Mouse (Mus musculus) testis, adult 2 months (tissue): ENCODE results near the gene Chd9. TPM values are rescaled to one million over a fixed set of nuclear protein-coding genes. Genes with fewer than 3 reads are reported as not detected.

Experiments used
- H3K27ac ChIP-seq: fragments of 200-500 bp; 2 replicates; pipeline ENCODE4 v1.5.1; 2012; ENCODE audit warnings: low read depth, low read length; ENCODE audit not compliant: control insufficient read depth, insufficient read depth
- H3K27me3 ChIP-seq: fragments of 200-500 bp; 2 replicates; pipeline ENCODE4 v1.6.1; 2012; ENCODE audit warnings: mild to moderate bottlenecking, low read length, moderate library complexity; ENCODE audit not compliant: control insufficient read depth, insufficient read depth
- H3K36me3 ChIP-seq: fragments of 200-500 bp; 2 replicates; pipeline ENCODE4 v1.6.1; 2012; ENCODE audit warnings: mild to moderate bottlenecking, low read length; ENCODE audit not compliant: control insufficient read depth, insufficient read depth
- H3K4me1 ChIP-seq: fragments of 200-500 bp; 2 replicates; pipeline ENCODE4 v1.6.1; 2012; ENCODE audit warnings: low read length; ENCODE audit not compliant: control insufficient read depth, insufficient read depth
- H3K4me3 ChIP-seq: fragments of 200-500 bp; 2 replicates; pipeline ENCODE4 v1.5.1; 2012; ENCODE audit warnings: low read depth, mild to moderate bottlenecking, low read length, moderate library complexity, mixed read lengths; ENCODE audit not compliant: control insufficient read depth
- CTCF ChIP-seq: fragments of 200-500 bp; IDR thresholded peaks from 2 replicates; pipeline ENCODE4 v1.5.1; 2012; ENCODE audit warnings: low read depth, mild to moderate bottlenecking, inconsistent platforms, low read length, moderate library complexity; ENCODE audit not compliant: control insufficient read depth, insufficient read depth, insufficient replicate concordance
- POLR2A ChIP-seq: fragments of 200-500 bp; IDR thresholded peaks from 2 replicates; pipeline ENCODE4 v1.6.1; 2012; ENCODE audit warnings: low read depth, mild to moderate bottlenecking, inconsistent platforms, low read length, moderate library complexity; ENCODE audit not compliant: control insufficient read depth
- polyA plus RNA-seq: library from polyadenylated mRNA; depleted of rRNA; stranded (reverse); fragments of >200 nt; gene quantifications from 2 replicates; pipeline ENCODE4 v1.2.3, GENCODE M21; 2012

Chd9 gene
- polyA plus RNA-seq, 1 experiment, result 14.3 TPM

DNA sequence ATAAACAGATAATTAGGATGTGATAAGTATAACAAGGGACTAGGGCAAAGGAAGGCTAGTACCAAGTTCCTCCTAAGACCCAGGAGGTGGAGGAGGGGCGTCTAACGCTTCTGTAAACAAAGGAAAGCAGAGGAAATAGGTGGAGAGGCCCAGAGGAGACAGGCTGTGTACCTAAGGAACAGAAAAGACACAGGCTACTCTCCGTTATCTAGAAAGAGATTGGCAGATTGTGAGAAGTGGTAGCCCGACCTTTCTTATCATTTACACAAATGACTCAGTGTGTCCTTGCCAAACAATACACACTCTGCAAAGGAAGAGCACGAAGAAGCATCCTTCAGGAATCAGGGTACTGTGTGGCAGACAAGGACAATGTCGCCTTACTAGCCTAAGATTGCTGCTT lies 70.4 kb downstream of the Chd9 start:
- Histone ChIP-seq H3K27ac (no peak overlapping the region), H3K4me1 (no peaks in the 10 kb centered on the region), H3K27me3 (no peaks in the 10 kb centered on the region), H3K36me3 (no peaks in the 10 kb centered on the region), H3K4me3 (no peak overlapping the region)
- TF ChIP-seq POLR2A (no peak), CTCF (no peak)

DNA sequence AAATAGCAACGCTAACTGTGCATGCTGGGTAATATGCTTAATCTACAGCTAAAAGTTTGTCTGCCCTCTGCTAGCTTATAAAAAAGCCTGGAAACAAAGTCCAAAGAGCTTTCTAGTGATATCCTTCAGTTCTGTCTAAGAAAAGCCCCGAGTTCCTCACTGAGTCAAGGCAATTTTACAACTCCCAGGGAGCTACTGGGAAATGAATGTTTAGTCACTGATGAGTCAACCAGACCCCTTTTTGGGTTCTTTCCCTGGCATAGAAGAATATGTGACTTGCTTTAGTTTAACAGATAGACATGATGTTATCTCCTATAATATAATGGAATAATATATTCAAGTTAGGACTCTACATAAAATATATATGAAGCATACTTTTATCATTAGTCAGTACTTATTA lies 73.8 kb downstream of the Chd9 start:
- no peak for TF ChIP-seq POLR2A
- TF ChIP-seq CTCF, result no peak

DNA sequence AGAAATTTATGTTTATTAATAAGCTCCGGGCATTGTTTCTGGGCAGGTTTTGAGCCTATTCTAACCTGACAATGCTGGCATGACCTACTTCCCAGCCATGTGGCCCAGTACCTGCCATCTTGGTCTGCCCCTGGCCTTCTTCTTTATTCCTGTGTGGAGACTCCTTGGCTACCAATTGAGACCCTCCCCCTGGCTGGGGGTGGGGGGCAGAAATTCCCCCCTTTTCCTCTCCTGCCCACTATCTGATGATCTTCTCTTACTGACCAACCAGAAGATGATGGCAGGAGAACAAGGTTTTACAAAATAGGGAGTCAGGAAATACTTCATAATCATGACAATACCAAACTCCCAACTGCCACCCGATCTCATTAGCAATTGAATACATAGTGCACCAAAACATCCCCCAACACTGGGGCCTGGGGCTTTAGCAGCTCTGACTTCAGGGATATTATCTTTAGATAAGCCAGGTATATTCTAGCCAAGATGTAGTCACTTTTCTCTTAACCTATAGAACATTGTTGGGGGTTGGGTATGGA lies 76.1 kb downstream of the Chd9 start:
- no peak overlapping the region for H3K4me3 ChIP-seq
- H3K27ac ChIP-seq, result no peak overlapping the region
- no peak for TF ChIP-seq CTCF
- no peak for TF ChIP-seq POLR2A
- no peaks in the 10 kb centered on the region for H3K36me3 ChIP-seq
- H3K27me3 ChIP-seq, result no peaks in the 10 kb centered on the region
- H3K4me1 ChIP-seq, result peaks cover 3% of the 10 kb centered on the region

More for the DNA sequence above, 73.8 kb downstream of the Chd9 start:
- Histone ChIP-seq H3K27ac (no peak overlapping the region), H3K36me3 (no peaks in the 10 kb centered on the region), H3K4me3 (no peak overlapping the region), H3K4me1 (no peaks in the 10 kb centered on the region), H3K27me3 (no peaks in the 10 kb centered on the region)

DNA sequence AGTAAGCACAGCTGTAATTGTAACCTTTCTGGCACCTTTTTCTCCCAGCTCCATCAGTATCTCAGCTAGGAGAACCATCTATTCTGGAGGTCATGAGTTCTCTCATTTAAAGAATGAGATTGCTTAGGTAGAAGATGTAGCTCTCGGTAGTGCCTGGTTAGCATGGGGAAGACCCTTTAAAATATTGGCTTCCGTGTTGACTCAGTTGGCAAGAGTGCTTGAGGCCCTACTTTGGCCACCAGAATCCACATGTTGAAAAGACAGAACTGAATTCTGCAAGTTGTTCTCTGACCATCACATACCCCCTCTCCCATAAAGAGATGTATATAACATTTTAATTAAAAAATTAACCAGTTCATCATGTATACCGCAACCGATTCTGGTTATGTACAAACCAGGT lies 78.8 kb downstream of the Chd9 start:
- Histone ChIP-seq H3K27ac (no peak overlapping the region), H3K27me3 (no peaks in the 10 kb centered on the region), H3K4me1 (peaks cover 4% of the 10 kb centered on the region), H3K36me3 (no peaks in the 10 kb centered on the region), H3K4me3 (no peak overlapping the region)
- TF ChIP-seq CTCF (no peak), POLR2A (no peak)

DNA sequence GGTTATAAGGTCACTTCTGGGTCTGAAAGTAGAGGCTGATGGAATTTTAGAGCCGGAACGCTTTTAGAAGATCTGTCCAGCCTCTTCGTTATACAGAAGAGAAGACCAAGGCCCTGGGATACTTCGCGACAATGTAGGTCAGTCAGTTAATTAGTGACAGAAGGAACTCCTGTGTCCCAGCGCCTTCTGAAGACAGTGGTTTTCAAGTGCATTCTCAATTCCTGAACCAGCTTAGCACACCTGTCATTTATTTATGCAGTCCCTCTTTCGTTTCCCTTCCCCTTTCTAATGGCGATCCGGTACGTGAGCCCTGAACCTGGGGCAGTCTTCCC lies 79.3 kb downstream of the Chd9 start:
- peaks cover 4% of the 10 kb centered on the region for H3K4me1 ChIP-seq
- H3K27me3 ChIP-seq, result no peaks in the 10 kb centered on the region
- TF ChIP-seq POLR2A (no peak), CTCF (no peak)
- no peaks in the 10 kb centered on the region for H3K36me3 ChIP-seq
- H3K27ac ChIP-seq, result peak overlapping the region; percentile 52; the same call in 1 of the 2 replicates
- H3K4me3 ChIP-seq, result peak overlapping the region; percentile 76

DNA sequence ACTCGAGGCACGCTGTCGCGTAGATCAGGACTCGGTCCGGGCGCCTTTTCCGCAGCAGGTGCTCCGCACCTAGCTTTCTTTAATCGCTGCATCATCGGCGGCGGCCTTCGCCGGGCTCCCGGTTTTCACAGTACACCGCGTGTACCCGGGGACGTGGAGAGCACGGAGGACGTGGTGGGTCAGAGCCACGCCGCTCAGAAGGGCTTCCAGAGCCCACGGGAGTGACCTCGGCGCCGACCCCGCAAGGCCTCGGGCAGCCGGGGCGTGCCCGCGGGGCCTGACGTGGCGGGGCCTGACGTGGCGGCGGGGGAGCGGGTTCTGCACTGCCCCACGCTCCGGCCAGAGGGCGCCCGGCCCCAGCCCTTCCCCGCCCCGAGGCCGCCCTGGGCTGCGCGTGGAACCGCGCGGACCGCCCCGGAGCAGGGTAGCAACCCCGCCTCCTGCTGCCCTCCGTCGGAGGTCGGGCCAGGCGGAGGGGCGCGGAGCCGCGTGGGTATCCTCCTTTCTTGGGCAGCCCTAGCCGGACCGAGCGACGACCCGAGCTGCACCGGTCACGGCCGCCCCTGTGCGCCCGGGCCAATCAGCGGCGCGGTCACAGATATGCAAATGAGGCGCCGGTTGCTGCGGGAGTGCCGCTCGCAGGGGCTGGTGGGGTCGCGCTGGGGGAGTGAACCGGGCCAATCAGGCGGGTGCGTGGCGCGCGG lies 79.8 kb downstream of the Chd9 start:
- Histone ChIP-seq H3K4me1 (peaks cover 4% of the 10 kb centered on the region), H3K4me3 (peak overlapping the region; percentile 76), H3K27me3 (no peaks in the 10 kb centered on the region), H3K36me3 (no peaks in the 10 kb centered on the region), H3K27ac (peak overlapping the region; percentile 52)
- TF ChIP-seq CTCF (peak; percentile 19; the same call in 1 of the 2 replicates), POLR2A (peak; percentile 30; the same call in 1 of the 2 replicates)

DNA sequence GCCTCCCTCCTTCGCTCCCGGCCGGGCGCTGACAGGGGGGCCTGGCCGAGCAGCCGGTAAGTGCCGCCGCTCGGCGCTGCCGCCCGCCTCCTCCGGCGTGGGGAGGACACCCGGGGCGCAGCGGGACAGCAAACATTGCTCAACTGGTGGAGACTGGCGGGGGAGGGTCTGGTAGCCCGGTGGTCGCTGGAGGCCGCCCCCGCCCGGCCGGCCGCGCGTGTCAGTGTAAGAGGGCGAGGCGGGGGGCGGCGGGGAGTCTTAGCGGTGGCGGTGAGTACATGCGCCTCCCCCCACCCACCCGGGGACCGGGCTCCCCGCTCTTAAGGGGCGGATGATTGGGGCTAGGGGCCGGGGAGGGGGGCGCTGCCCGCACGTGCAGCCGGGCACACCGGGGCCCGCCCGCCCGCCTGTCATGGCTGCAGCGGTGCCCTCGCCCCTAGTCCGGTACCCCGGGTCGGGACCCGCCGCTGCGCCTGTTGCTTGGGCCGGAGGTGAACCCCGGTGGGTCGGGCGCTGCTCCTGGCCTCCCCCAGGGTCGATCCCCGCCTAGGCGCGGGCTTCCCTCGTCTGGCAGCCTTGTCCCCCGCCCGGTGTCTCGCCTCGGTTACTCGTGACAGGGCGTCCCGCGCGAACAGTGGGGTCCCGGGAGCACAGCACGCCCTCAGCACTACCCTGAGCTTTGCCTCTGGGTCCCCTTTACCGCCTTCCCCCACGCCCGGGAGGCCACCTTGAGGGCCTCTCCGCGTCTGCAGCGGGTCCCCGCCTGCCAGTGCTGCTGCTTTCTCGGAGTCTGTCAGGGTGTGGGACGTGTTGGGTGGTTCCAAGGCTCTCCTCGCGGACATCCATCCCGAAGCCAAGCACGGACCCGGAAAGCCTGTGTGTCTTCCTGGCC lies 80.7 kb downstream of the Chd9 start:
- Histone ChIP-seq H3K4me3 (peak overlapping the region; percentile 89), H3K4me1 (peaks cover 4% of the 10 kb centered on the region), H3K36me3 (no peaks in the 10 kb centered on the region), H3K27me3 (no peaks in the 10 kb centered on the region), H3K27ac (peak overlapping the region; percentile 59; the same call in 1 of the 2 replicates)
- TF ChIP-seq CTCF (no peak), POLR2A (peak; percentile 52; the same call in 1 of the 2 replicates)
